Mouse (Mus musculus) thymus, postnatal 25 days (tissue): ENCODE results near the gene Srsf7.

Experiments used
- DNase-seq: peaks from one replicate; pipeline ENCODE4 v3.0.0; 2022

Srsf7 gene

DNA sequence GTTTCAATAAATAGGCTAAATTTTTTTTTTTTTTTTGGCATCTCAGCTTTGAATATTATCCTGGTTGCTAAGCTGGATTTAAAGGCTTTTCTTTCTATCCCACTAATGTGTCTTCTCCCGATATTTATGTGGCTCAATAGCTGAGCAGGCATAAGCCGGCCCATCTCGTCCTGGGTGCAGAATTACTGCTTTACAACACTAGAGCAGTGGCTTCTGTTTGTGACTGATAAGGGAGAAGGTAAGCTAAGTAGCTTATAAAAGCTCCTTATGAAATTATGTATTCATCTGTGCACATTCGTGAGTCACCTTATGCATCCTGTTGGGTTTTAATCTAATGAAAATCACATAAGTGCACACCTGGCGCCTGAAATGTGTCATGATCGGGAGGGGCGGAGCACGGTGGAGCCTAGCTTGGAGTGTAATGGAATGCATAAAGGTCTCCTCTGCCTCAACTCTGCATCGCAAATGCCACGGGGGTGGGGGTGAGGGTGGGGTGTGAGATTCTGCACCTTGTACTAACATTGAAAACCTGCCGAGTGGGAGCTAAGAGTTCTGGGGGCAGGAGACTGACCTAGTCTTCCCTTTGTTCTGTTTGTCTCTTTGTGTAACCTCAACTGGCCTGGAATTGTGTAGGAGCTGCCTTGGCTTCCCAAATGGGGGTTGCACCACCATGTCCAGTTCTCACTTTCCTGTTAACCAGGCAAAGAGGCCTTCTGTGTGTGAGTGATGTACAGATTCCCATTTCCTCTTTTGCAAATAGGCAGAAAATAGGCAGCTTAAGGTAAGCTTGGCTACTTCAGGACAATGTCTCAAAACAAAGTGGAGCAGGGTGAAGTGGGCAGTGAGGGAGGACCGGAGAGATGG, 54.1 kb downstream of the Srsf7 start:
- DNase-seq: no peak

DNA sequence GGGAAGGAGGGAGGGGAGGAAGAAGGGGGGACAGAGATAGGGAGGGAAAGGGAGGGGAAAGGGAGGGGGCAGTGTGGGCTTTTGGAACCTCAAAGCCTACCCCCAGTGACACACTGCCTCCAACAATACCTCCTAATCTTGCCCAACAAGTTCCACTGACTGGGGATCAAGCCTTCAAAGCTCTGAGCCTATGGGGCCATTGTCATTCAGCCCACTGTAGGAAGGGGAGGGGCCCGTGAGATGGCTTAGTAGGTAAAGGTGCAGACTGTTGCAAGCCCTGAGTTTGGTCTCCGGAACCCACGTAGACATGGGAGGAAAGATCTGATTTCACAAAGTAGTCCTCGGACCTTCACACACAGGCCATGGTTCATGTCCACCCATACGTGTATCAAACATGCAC, 55.8 kb downstream of the Srsf7 start:
- no peak for DNase-seq
